Mouse (Mus musculus): ENCODE results near the gene Zfp708. TPM values are rescaled to one million over a fixed set of nuclear protein-coding genes. Genes with fewer than 3 reads are reported as not detected.
A peak's percentile ranks its signal among the peaks of the same experiment; 100 is the strongest.

Gene Zfp708
- polyA plus RNA-seq, 1 experiment from 2014 or later, result 0.78 TPM

DNA sequence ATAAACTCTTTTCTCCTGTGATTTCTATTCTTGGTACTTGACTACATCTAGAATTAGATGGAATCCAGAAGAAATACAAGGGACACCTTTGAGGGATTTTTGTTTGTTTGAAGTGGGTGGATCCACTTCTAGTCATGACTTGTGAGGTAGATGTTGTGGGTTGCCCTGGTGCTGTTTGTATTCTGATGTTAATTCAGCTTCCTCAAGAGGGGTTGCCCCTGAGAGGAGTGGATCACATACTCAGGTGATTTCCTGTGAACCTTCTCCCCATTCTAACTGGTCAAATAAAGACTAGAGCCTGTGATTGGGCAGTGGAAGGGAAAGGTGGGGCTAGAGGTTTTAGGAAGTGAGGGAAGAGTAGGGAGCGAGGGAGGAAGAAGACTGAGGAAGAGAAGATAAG lies 15.8 kb downstream of the Zfp708 start:
- no peaks in the 10 kb centered on the region for H3K9me3 ChIP-seq (ENCODE audit: low read length)
- peak overlapping the region; percentile 76 for H3K4me2 ChIP-seq (ENCODE audit: low read depth, low read length)
- peak overlapping the region; percentile 85 for H3K27ac ChIP-seq (ENCODE audit: low read depth)
- DNase-seq, result no peak
- H3K4me1 ChIP-seq (ENCODE audit: insufficient read depth), result peaks cover 8% of the 10 kb centered on the region
- peak overlapping the region; percentile 67; the same call in 1 of the 2 replicates for H3K9ac ChIP-seq (replicated peaks)
- no peaks in the 10 kb centered on the region for H3K27me3 ChIP-seq (ENCODE audit: insufficient read depth, low read length)
- no peaks in the 10 kb centered on the region for H3K36me3 ChIP-seq (replicated peaks; ENCODE audit: insufficient read depth, low read length)
- peak overlapping the region; percentile 68; the same call in 1 of the 2 replicates for H3K4me3 ChIP-seq (ENCODE audit: low read depth, low read length)
- ATAC-seq, result no peak
- no peak for TF ChIP-seq CTCF (IDR thresholded peaks at IDR 0.05; ENCODE audit: low read depth)
- no peak for TF ChIP-seq EP300 (IDR thresholded peaks at IDR 0.05; ENCODE audit: low read depth)
- WGBS (ENCODE audit: insufficient replicate concordance), result 50% methylated on average over 1 of the region's 1 CpGs

DNA sequence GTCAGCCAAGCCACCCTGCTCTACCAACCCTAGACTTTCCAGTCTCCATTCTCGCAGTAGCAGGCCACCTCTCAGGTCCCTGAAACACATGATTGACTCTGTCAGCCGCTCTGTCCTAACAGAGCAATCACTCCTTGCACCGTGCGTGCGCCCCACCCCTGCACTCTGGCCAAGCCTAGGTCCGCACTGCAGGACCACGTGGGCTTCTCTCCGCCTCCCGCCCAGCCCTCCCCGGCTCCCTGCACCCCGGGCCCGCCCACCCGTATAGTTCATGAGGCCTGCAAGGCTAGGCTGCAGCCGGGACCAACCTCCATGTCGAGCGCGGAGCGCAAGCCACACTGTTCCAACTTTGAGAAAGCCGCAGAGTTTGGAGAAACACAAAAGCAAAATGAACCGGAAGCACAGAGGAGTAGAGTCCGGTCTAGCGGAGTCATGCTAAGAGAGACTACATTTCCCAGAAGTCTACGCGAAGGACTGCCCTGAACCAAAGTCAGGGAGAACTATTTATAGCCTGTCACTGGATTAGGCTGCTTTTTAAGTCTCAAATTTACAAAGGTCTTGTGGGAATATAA lies 16.5 kb downstream of the Zfp708 start:
- WGBS (ENCODE audit: insufficient replicate concordance), result under 1% methylated on average over 24 of the region's 24 CpGs

DNA sequence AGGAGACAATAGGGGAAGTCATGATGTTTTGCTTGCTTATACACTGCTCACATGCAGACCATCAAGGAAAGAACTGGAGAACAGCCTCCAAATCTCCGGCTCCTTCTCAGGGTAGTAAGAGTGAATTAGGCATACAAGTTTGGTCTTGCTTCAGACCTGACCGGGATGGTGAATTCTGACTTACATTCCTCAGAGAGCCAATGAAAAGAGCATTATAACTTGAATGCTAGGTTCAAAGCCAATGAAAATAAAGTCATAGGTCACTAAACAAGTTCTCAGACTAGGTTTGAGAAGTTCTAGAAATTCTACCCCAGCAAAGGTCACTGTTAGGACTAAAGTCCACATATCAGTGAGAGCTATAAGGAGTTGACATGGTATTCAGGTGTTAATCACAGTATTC lies 20.5 kb downstream of the Zfp708 start:
- no peak overlapping the region for H3K27ac ChIP-seq (ENCODE audit: low read depth)
- H3K4me2 ChIP-seq (ENCODE audit: low read depth, low read length), result no peak overlapping the region
- WGBS (ENCODE audit: insufficient replicate concordance), result 90% methylated on average over 2 of the region's 2 CpGs
- H3K27me3 ChIP-seq (ENCODE audit: insufficient read depth, low read length), result no peaks in the 10 kb centered on the region
- 0 out of 2 replicates have a peak, but pooled peaks cover 2% of the 10 kb centered on the region for H3K9me3 ChIP-seq (ENCODE audit: low read length)
- H3K36me3 ChIP-seq (replicated peaks; ENCODE audit: insufficient read depth, low read length), result peaks cover 12% of the 10 kb centered on the region; the same call in 1 of the 2 replicates
- TF ChIP-seq CTCF (IDR thresholded peaks at IDR 0.05; ENCODE audit: low read depth) (no peak), EP300 (IDR thresholded peaks at IDR 0.05; ENCODE audit: low read depth) (no peak)
- H3K4me3 ChIP-seq (ENCODE audit: low read depth, low read length), result no peak overlapping the region
- H3K9ac ChIP-seq (replicated peaks), result no peak overlapping the region
- H3K4me1 ChIP-seq (ENCODE audit: insufficient read depth), result peaks cover 7% of the 10 kb centered on the region
- no peak for DNase-seq
- ATAC-seq, result no peak

More for the DNA sequence above, 16.5 kb downstream of the Zfp708 start:
- Histone ChIP-seq H3K36me3 (replicated peaks; ENCODE audit: insufficient read depth, low read length) (no peaks in the 10 kb centered on the region), H3K9ac (replicated peaks) (peak overlapping the region; percentile 67), H3K27me3 (ENCODE audit: insufficient read depth, low read length) (no peaks in the 10 kb centered on the region), H3K27ac (ENCODE audit: low read depth) (peak overlapping the region; percentile 85), H3K9me3 (ENCODE audit: low read length) (no peaks in the 10 kb centered on the region), H3K4me3 (ENCODE audit: low read depth, low read length) (peak overlapping the region; percentile 68), H3K4me1 (ENCODE audit: insufficient read depth) (peaks cover 8% of the 10 kb centered on the region), H3K4me2 (ENCODE audit: low read depth, low read length) (peak overlapping the region; percentile 76)
- peak; percentile 86 for DNase-seq
- ATAC-seq, result peak; percentile 100
- TF ChIP-seq EP300 (IDR thresholded peaks at IDR 0.05; ENCODE audit: low read depth) (no peak), CTCF (IDR thresholded peaks at IDR 0.05; ENCODE audit: low read depth) (no peak)

DNA sequence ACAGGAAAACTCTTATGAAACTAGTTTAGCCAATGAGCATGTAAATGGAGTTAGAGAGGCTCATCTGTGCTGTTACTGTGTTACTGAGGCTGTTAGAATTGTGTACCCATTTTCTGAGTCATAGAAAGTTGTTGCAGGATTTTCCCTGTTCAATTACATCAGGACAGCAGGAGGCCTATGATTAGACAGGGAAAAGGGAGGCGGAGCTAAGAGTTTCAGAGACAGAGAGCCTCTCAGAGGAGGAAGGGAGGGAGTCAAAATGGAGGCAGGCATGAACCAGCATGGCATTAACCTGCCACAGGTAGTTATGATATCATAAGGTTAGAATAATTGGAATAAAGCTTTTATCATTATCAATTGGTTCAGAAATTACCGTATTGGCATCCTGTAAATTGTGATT lies 25.0 kb downstream of the Zfp708 start:
- Histone ChIP-seq H3K36me3 (replicated peaks; ENCODE audit: insufficient read depth, low read length) (peaks cover 17% of the 10 kb centered on the region), H3K27me3 (ENCODE audit: insufficient read depth, low read length) (no peaks in the 10 kb centered on the region), H3K27ac (ENCODE audit: low read depth) (no peak overlapping the region), H3K4me1 (ENCODE audit: insufficient read depth) (no peaks in the 10 kb centered on the region), H3K9me3 (ENCODE audit: low read length) (peaks cover 17% of the 10 kb centered on the region), H3K9ac (replicated peaks) (no peak overlapping the region), H3K4me3 (ENCODE audit: low read depth, low read length) (no peak overlapping the region), H3K4me2 (ENCODE audit: low read depth, low read length) (no peak overlapping the region)
- ATAC-seq (no peak), DNase-seq (no peak)
- TF ChIP-seq EP300 (IDR thresholded peaks at IDR 0.05; ENCODE audit: low read depth) (no peak), CTCF (IDR thresholded peaks at IDR 0.05; ENCODE audit: low read depth) (no peak)
- 87% methylated on average over 2 of the region's 2 CpGs for WGBS (ENCODE audit: insufficient replicate concordance)

DNA sequence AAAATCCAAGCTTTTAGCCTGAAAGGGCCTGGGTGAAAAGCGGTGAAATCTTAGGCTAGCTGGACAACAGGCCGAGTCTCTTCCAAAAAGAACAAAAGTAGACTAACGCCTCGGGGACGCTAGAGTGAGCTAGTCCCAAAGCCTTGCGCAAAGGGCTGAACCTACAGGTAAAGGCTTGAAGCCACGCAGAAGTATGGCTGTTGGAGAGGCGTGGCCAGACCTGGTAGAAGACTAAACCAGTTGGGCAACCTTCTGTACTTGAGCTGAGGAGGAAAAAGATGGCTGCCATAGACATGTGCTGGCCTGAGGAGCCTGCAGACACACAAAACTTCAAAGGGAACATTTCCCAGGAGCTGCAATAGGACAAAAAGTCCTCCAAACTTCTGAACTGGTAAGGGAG lies 32.4 kb downstream of the Zfp708 start:
- ATAC-seq, result no peak
- H3K4me2 ChIP-seq (ENCODE audit: low read depth, low read length), result no peak overlapping the region
- TF ChIP-seq EP300 (IDR thresholded peaks at IDR 0.05; ENCODE audit: low read depth), result no peak
- TF ChIP-seq CTCF (IDR thresholded peaks at IDR 0.05; ENCODE audit: low read depth), result no peak
- H3K9ac ChIP-seq (replicated peaks), result no peak overlapping the region
- WGBS (ENCODE audit: insufficient replicate concordance), result 84% methylated on average over 8 of the region's 8 CpGs
- no peak for DNase-seq
- H3K4me1 ChIP-seq (ENCODE audit: insufficient read depth), result peaks cover under 1% of the 10 kb centered on the region; the same call in 1 of the 2 replicates
- peaks cover 4% of the 10 kb centered on the region for H3K36me3 ChIP-seq (replicated peaks; ENCODE audit: insufficient read depth, low read length)
- H3K4me3 ChIP-seq (ENCODE audit: low read depth, low read length), result no peak overlapping the region
- peaks cover 10% of the 10 kb centered on the region for H3K9me3 ChIP-seq (ENCODE audit: low read length)
- no peak overlapping the region for H3K27ac ChIP-seq (ENCODE audit: low read depth)
- H3K27me3 ChIP-seq (ENCODE audit: insufficient read depth, low read length), result no peaks in the 10 kb centered on the region

DNA sequence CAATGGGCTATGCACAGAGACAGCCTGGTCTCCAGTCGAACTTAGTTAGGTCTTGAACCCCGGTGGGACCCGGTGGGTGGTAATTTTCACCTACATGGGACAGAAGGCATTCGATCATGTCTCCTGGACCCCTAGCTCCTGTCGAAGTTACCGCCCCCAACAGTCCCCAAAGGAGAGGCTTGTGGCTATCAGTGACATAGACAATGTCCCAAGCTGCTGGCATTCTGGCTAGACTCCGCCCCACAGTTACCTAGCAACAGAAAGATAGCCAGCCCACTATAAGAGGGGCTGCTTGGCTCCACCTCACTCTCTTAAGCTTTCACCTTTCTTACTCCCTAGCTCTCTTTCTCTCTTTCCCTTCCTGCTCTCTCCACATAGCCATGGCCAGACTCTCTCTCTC lies 35.3 kb downstream of the Zfp708 start:
- Histone ChIP-seq H3K4me2 (ENCODE audit: low read depth, low read length) (no peak overlapping the region), H3K4me3 (ENCODE audit: low read depth, low read length) (no peak overlapping the region), H3K9ac (replicated peaks) (no peak overlapping the region), H3K36me3 (replicated peaks; ENCODE audit: insufficient read depth, low read length) (no peaks in the 10 kb centered on the region), H3K27me3 (ENCODE audit: insufficient read depth, low read length) (no peaks in the 10 kb centered on the region), H3K27ac (ENCODE audit: low read depth) (no peak overlapping the region), H3K9me3 (ENCODE audit: low read length) (no peaks in the 10 kb centered on the region), H3K4me1 (ENCODE audit: insufficient read depth) (peaks cover 5% of the 10 kb centered on the region; the same call in 1 of the 2 replicates)
- WGBS (ENCODE audit: insufficient replicate concordance), result 62% methylated on average over 7 of the region's 7 CpGs
- ATAC-seq, result no peak
- TF ChIP-seq CTCF (IDR thresholded peaks at IDR 0.05; ENCODE audit: low read depth) (no peak), EP300 (IDR thresholded peaks at IDR 0.05; ENCODE audit: low read depth) (no peak)
- no peak for DNase-seq
